Mouse (Mus musculus) liver, embryonic 16.5 days (tissue): Measurements from ENCODE around the gene Rasip1. TPM values are rescaled to one million over a fixed set of nuclear protein-coding genes. Genes with fewer than 3 reads are reported as not detected.
A peak's percentile ranks its signal among the peaks of the same experiment; 100 is the strongest.

Source experiments
- ATAC-seq: fragments of 200-750 bp; cut with Nextera tagmentation; 2 replicates; pipeline ENCODE4 v1.8.0; 2017; ENCODE audit warnings: low read depth, mild to moderate bottlenecking, moderate number of reproducible peaks, moderate library complexity
- H3K27ac ChIP-seq: fragments of 300-500 bp; sonication (generic); 2 replicates; pipeline ENCODE4 v1.5.1; 2014; ENCODE audit warnings: mild to moderate bottlenecking, low read length
- H3K27me3 ChIP-seq: fragments of 300-500 bp; sonication (generic); 2 replicates; pipeline ENCODE4 v1.6.1; 2014; ENCODE audit warnings: low read depth, low read length, mixed read lengths; ENCODE audit not compliant: control insufficient read depth, insufficient read depth
- H3K36me3 ChIP-seq: fragments of 300-500 bp; sonication (generic); 2 replicates; pipeline ENCODE4 v1.6.1; 2014; ENCODE audit warnings: mild to moderate bottlenecking; ENCODE audit not compliant: control insufficient read depth, insufficient read depth
- H3K4me1 ChIP-seq: fragments of 300-500 bp; sonication (generic); 2 replicates; pipeline ENCODE4 v1.6.1; 2014; ENCODE audit warnings: low read depth, low read length, mixed read lengths; ENCODE audit not compliant: control insufficient read depth
- H3K4me2 ChIP-seq: fragments of 300-500 bp; sonication (generic); 2 replicates; pipeline ENCODE4 v1.6.1; 2014; ENCODE audit warnings: low read depth, low read length, mixed read lengths
- H3K4me3 ChIP-seq: fragments of 300-500 bp; sonication (generic); 2 replicates; pipeline ENCODE4 v1.5.1; 2014; ENCODE audit warnings: low read depth, mild to moderate bottlenecking, low read length
- H3K9ac ChIP-seq: fragments of 300-500 bp; sonication (generic); 2 replicates; pipeline ENCODE4 v1.6.1; 2014; ENCODE audit warnings: low read depth, low read length
- H3K9me3 ChIP-seq: fragments of 300-500 bp; sonication (generic); replicated peaks from 2 replicates; pipeline ENCODE4 v1.6.1; 2016; ENCODE audit warnings: low read length; ENCODE audit not compliant: control insufficient read depth
- WGBS: fragments of 180-500 bp; shearing (Covaris S2); extraction: QIAGEN DNeasy Blood & Tissue Kit; methylation state at CpG from one replicate; pipeline ENCODE4 v1.1.7; 2014; ENCODE audit not compliant: insufficient replicate concordance; 5-methylcytosine and 5-hydroxymethylcytosine counted together
- polyA plus RNA-seq: library from polyadenylated mRNA; unstranded; fragments of >200 nt; fragmentation: Nextera tagmentation; extraction: Ambion mirVana; gene quantifications from 2 replicates; pipeline ENCODE4 v1.2.1, GENCODE M21; 2015

Gene Rasip1
- polyA plus RNA-seq = 1.7 and 1.8 TPM in 2 replicates

DNA sequence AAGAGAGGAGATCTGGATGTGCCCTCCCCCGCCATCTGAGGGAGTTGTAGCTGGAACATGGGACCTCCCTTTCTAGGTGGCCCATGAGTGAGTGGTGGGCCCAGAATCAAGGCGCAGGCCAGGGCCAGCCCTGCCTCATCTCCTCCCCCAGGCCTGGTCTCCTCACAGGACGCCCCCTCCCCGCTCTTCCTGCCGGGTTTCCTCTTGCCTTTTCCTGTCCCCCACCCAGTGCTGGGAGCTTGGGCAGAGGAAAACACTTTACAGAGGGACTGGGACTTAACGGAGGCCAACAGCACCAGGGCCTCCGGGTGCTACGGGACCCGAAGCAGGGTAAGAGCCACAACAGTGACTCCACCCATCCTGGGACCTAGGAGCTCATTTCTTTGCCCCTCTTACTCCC, at the start of gene Rasip1:
Rasip1 (plus strand) TSS at position 228 of the 400 bp plus-strand sequence.
- Histone ChIP-seq H3K9ac (peak within 1 kb of the TSS; percentile 64), H3K4me2 (peak within 1 kb of the TSS; percentile 74), H3K27me3 (peaks cover 34% of the 10 kb centered on the region), H3K36me3 (no peaks in the 10 kb centered on the region), H3K27ac (no peak within 1 kb of the TSS), H3K4me1 (peaks cover 5% of the 10 kb centered on the region), H3K9me3 (no peaks in the 10 kb centered on the region), H3K4me3 (peak within 1 kb of the TSS; percentile 58)
- WGBS = 41% methylated on average over 9 of the region's 9 CpGs
- ATAC-seq = peak; percentile 31

- Histone ChIP-seq H3K4me1 (peaks cover 4% of the 10 kb centered on the region), H3K36me3 (peaks cover 9% of the 10 kb centered on the region; the same call in 1 of the 2 replicates)
Observed at GRCm38 (mm10) chr7:45585923-45586322, 41.4 kb upstream of the Rasip1 start.

GRCm38 (mm10) chr7:45587631-45588592, 39.4 kb upstream of the Rasip1 start:
- H3K9ac ChIP-seq = no peak overlapping the region
- H3K27ac ChIP-seq = no peak overlapping the region
- H3K27me3 ChIP-seq = no peaks in the 10 kb centered on the region
- H3K9me3 ChIP-seq = no peaks in the 10 kb centered on the region
- 86% methylated on average over 23 of the region's 23 CpGs for WGBS
- H3K4me3 ChIP-seq = no peak overlapping the region
- no peak overlapping the region for H3K4me2 ChIP-seq
- ATAC-seq = no peak
- peaks cover 7% of the 10 kb centered on the region; the same call in 1 of the 2 replicates for H3K36me3 ChIP-seq
- peaks cover 6% of the 10 kb centered on the region for H3K4me1 ChIP-seq

More at GRCm38 (mm10) chr7:45585923-45586322, 41.4 kb upstream of the Rasip1 start:
- Histone ChIP-seq H3K27me3 (no peaks in the 10 kb centered on the region), H3K4me3 (no peak overlapping the region), H3K9ac (no peak overlapping the region), H3K27ac (no peak overlapping the region), H3K4me2 (no peak overlapping the region), H3K9me3 (no peaks in the 10 kb centered on the region)
- WGBS = 74% methylated on average over 6 of the region's 6 CpGs
- ATAC-seq = no peak

GRCm38 (mm10) chr7:45589173-45589572, 38.1 kb upstream of the Rasip1 start:
- peaks cover 6% of the 10 kb centered on the region; the same call in 1 of the 2 replicates for H3K36me3 ChIP-seq
- ATAC-seq = peak; percentile 90
- 7% methylated on average over 19 of the region's 19 CpGs for WGBS
- H3K4me3 ChIP-seq = peak overlapping the region; percentile 55
- H3K4me2 ChIP-seq = peak overlapping the region; percentile 62
- no peaks in the 10 kb centered on the region for H3K27me3 ChIP-seq
- no peak overlapping the region for H3K27ac ChIP-seq
- 0 out of 2 replicates have a peak overlapping the region, but pooled peaks have one; percentile 21 for H3K9ac ChIP-seq
- no peaks in the 10 kb centered on the region for H3K9me3 ChIP-seq
- peaks cover 6% of the 10 kb centered on the region for H3K4me1 ChIP-seq

DNA sequence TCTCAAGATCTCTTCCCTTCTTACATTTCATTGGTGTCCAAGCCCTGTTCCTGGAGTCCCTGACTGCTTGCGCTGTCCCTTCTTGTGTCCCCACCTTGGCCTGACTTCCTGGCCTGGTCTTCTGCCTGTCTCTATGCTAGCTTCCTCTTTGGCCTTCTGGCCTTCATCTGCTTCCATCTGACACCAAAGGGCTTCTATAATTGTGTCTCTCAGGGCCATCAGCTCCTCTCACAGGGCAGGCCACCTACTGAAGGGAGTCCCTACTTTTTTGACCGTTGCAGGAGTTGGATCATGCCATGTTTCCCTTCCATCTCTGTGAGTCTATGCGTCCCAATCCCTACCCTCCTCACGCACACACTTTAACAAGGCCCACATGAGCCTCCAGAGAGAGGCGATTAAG, 37.4 kb upstream of the Rasip1 start:
- Histone ChIP-seq H3K27ac (no peak overlapping the region), H3K9ac (no peak overlapping the region), H3K27me3 (no peaks in the 10 kb centered on the region), H3K36me3 (0 out of 2 replicates have a peak, but pooled peaks cover 3% of the 10 kb centered on the region), H3K9me3 (no peaks in the 10 kb centered on the region), H3K4me1 (peaks cover 6% of the 10 kb centered on the region), H3K4me2 (no peak overlapping the region), H3K4me3 (no peak overlapping the region)
- ATAC-seq = no peak
- 81% methylated on average over 5 of the region's 5 CpGs for WGBS

GRCm38 (mm10) chr7:45590874-45591273, 36.4 kb upstream of the Rasip1 start:
- Histone ChIP-seq H3K9ac (no peak overlapping the region), H3K27me3 (no peaks in the 10 kb centered on the region), H3K36me3 (no peaks in the 10 kb centered on the region), H3K4me2 (no peak overlapping the region), H3K4me3 (no peak overlapping the region), H3K9me3 (no peaks in the 10 kb centered on the region), H3K4me1 (peaks cover 6% of the 10 kb centered on the region), H3K27ac (no peak overlapping the region)
- 45% methylated on average over 3 of the region's 3 CpGs for WGBS
- no peak for ATAC-seq

- no peak overlapping the region for H3K4me3 ChIP-seq
- H3K27me3 ChIP-seq = no peaks in the 10 kb centered on the region
- no peaks in the 10 kb centered on the region for H3K9me3 ChIP-seq
- H3K4me1 ChIP-seq = peaks cover 6% of the 10 kb centered on the region
- no peaks in the 10 kb centered on the region for H3K36me3 ChIP-seq
- H3K27ac ChIP-seq = no peak overlapping the region
- no peak for ATAC-seq
- H3K4me2 ChIP-seq = no peak overlapping the region
- 47% methylated on average over 7 of the region's 7 CpGs for WGBS
- no peak overlapping the region for H3K9ac ChIP-seq
Observed at GRCm38 (mm10) chr7:45591880-45592279, 35.4 kb upstream of the Rasip1 start.

DNA sequence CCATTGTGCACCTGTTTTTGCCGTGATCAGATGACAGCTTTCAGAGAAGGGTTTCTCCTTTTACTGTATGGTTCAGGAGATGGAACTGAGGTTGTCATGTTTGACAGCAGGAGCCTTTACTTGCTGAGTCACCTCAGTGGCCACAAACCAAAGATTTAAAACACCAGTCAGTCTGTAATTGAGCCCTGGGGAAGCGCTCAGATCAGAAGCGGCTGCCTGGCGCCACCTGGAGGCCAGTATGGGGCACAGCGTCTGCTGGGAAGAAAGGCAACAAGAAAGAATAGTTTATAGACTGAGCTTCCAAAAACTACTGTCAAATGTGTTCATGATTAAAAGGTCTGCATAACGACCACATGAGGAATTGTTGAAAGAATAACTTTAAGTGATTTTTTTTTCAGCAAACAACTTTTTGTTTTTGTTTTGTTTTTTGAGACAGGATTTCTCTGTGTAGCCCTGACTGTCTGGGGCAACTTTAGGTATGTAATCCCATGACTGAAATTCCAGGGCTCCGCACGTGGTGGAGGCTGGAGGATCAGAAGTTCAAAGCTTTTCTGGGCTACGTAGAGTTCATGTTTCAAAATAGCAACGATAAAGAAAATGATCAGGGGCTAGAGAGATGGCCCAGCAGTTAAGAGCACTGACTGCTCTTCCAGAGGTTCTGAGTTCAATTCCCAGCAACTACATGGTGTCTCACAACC, 34.0 kb upstream of the Rasip1 start:
- WGBS = 17% methylated on average over 10 of the region's 10 CpGs
- Histone ChIP-seq H3K36me3 (no peaks in the 10 kb centered on the region), H3K4me2 (no peak overlapping the region), H3K27me3 (no peaks in the 10 kb centered on the region), H3K4me3 (no peak overlapping the region), H3K27ac (no peak overlapping the region), H3K4me1 (peaks cover 6% of the 10 kb centered on the region), H3K9me3 (no peaks in the 10 kb centered on the region), H3K9ac (no peak overlapping the region)
- ATAC-seq = no peak
